Mouse (Mus musculus) B cell, adult 2 months (primary cell): ENCODE measurements around the gene Hacl1.
"Not testable (repeated sequence)": the region's sequence is repeated elsewhere in the genome, so short reads cannot be mapped to it uniquely, and the experiment has no call there.

Experiments used
- DNase-seq, 2 experiments: peaks; one replicate each; pipeline ENCODE4 v3.0.0; 2022

The Hacl1 gene

GRCm38 (mm10) chr14:31622748-31623147, 18.3 kb downstream of the Hacl1 start:
- no peak for DNase-seq

GRCm38 (mm10) chr14:31620591-31621223, 20.4 kb downstream of the Hacl1 start:
- DNase-seq: no peak

- no peak for DNase-seq
Measured at GRCm38 (mm10) chr14:31617997-31618396, 23.1 kb downstream of the Hacl1 start.

- DNase-seq: no peak
Measured at GRCm38 (mm10) chr14:31617204-31617603, 23.9 kb downstream of the Hacl1 start.

GRCm38 (mm10) chr14:31613671-31614070, 27.4 kb downstream of the Hacl1 start:
- no peak for DNase-seq

GRCm38 (mm10) chr14:31611986-31612385, 29.1 kb downstream of the Hacl1 start:
- no peak for DNase-seq

GRCm38 (mm10) chr14:31605514-31605913, 35.6 kb downstream of the Hacl1 start:
- DNase-seq: no peak

GRCm38 (mm10) chr14:31604916-31605315, 36.2 kb downstream of the Hacl1 start:
- peak in 1 of 2 experiments; percentile 9 for DNase-seq

- not testable (repeated sequence) for DNase-seq
Measured at GRCm38 (mm10) chr14:31602616-31602979, 38.5 kb downstream of the Hacl1 start.

- no peak for DNase-seq
Measured at GRCm38 (mm10) chr14:31601908-31602615, 39.0 kb downstream of the Hacl1 start.

GRCm38 (mm10) chr14:31597446-31597845, 43.6 kb downstream of the Hacl1 start:
- peak in 1 of 2 experiments; percentile 2 for DNase-seq

GRCm38 (mm10) chr14:31596408-31596807, 44.7 kb downstream of the Hacl1 start:
- peak in 1 of 2 experiments; percentile 8 for DNase-seq

- DNase-seq: no peak
Measured at GRCm38 (mm10) chr14:31594693-31595092, 46.4 kb downstream of the Hacl1 start.

GRCm38 (mm10) chr14:31593036-31593435, 48.0 kb downstream of the Hacl1 start:
- DNase-seq: no peak

- no peak for DNase-seq
Measured at GRCm38 (mm10) chr14:31591243-31591642, 49.8 kb downstream of the Hacl1 start, which contains the start of gene Colq. TSS of gene Colq (minus strand) at chr14:31591343.

- no peak for DNase-seq
Measured at GRCm38 (mm10) chr14:31586451-31586850, 54.6 kb downstream of the Hacl1 start.

GRCm38 (mm10) chr14:31583082-31583481, 58.0 kb downstream of the Hacl1 start:
- no peak for DNase-seq

- DNase-seq: no peak
Measured at GRCm38 (mm10) chr14:31577966-31578735, 62.9 kb downstream of the Hacl1 start.

GRCm38 (mm10) chr14:31576846-31577697, 64.0 kb downstream of the Hacl1 start:
- DNase-seq: no peak

- no peak for DNase-seq
Measured at GRCm38 (mm10) chr14:31575866-31576265, 65.2 kb downstream of the Hacl1 start.

GRCm38 (mm10) chr14:31574903-31575665, 66.0 kb downstream of the Hacl1 start:
- DNase-seq: no peak
